Mouse (Mus musculus) heart, postnatal 4 days (tissue): ENCODE data around the gene Rpl13. TPM values are rescaled to one million over a fixed set of nuclear protein-coding genes. Genes with fewer than 3 reads are reported as not detected.

ENCODE experiments used
- microRNA-seq, 2 experiments: library from miRNA; unstranded; fragments of <30 nt; microRNA quantifications; one replicate each; pipeline ENCODE4 v1.2.0; 2021 to 2022
- total RNA-seq, 2 experiments: library from RNA; stranded (reverse); gene quantifications; 2 replicates each; pipeline ENCODE4 v1.2.3; 2021

Gene Rpl13
- total RNA-seq, 2 experiments from 2014 or later, result 641 to 660 TPM

Small RNA genes within 50 kb of the gene (microRNA-seq; reads per million reads assigned to microRNA genes)
- gene Mir7079, result 0.20 to 0.69 reads per million in 2 experiments
- 0 to 1.0 reads per million in 2 experiments for gene Mir7080

Other genes starting within 250 kb of the Rpl13 start
- gene Ankrd11, start 60.1 kb upstream of the Rpl13 start, total RNA-seq, result 10 to 100 TPM; 85.2 to 86.3 TPM
- gene Spg7, start 39.4 kb upstream of the Rpl13 start, total RNA-seq, result 10 to 100 TPM; 68.5 to 76.5 TPM
- gene Cpne7, start 15.0 kb downstream of the Rpl13 start, total RNA-seq, result under 1 TPM; 0.14 to 0.16 TPM
- 1 to 10 TPM; 1.3 to 1.6 TPM for gene Sult5a1, start 56.0 kb downstream of the Rpl13 start, total RNA-seq
- gene Dpep1, start 83.9 kb downstream of the Rpl13 start, total RNA-seq, result 10 to 100 TPM in 1 of 2 experiments, 1 to 10 TPM in 1; 7.5 to 11.6 TPM
- gene Chmp1a, start 110.4 kb downstream of the Rpl13 start, total RNA-seq, result 10 to 100 TPM; 59.6 to 60.3 TPM
- gene Spata33, start 110.5 kb downstream of the Rpl13 start, total RNA-seq, result 10 to 100 TPM; 20.9 to 22.2 TPM
- gene Cdk10, start 122.5 kb downstream of the Rpl13 start, total RNA-seq, result 10 to 100 TPM; 33.6 to 38.4 TPM
- gene Spata2l, start 133.9 kb downstream of the Rpl13 start, total RNA-seq, result 1 to 10 TPM; 3.7 to 4.2 TPM
- 10 to 100 TPM; 14.4 to 14.8 TPM for gene Zfp276, start 151.8 kb downstream of the Rpl13 start, total RNA-seq
- 10 to 100 TPM; 26.4 to 27.3 TPM for gene Vps9d1, start 152.0 kb downstream of the Rpl13 start, total RNA-seq
- gene Fanca, start 216.2 kb downstream of the Rpl13 start, total RNA-seq, result 10 to 100 TPM; 16.7 to 22.9 TPM
- gene Spire2, start 230.4 kb downstream of the Rpl13 start, total RNA-seq, result under 1 TPM; 0.38 to 0.61 TPM